Mouse (Mus musculus) lung, embryonic 14.5 days (tissue): ENCODE results near the gene Cfap69. TPM values are rescaled to one million over a fixed set of nuclear protein-coding genes. Genes with fewer than 3 reads are reported as not detected.
A peak's percentile ranks its signal among the peaks of the same experiment; 100 is the strongest.

Experiments used
- ATAC-seq: fragments of 200-750 bp; cut with Nextera tagmentation; 2 replicates; pipeline ENCODE4 v1.8.0; 2017; ENCODE audit warnings: mild to moderate bottlenecking, moderate TSS enrichment, moderate library complexity; ENCODE audit not compliant: insufficient read depth
- DNase-seq: peaks from one replicate; pipeline ENCODE4 v3.0.0-alpha.2; 2015
- H3K27ac ChIP-seq: fragments of 300-500 bp; sonication (generic); 2 replicates; pipeline ENCODE4 v1.5.1; 2014; ENCODE audit warnings: low read depth, mild to moderate bottlenecking, moderate library complexity
- H3K27me3 ChIP-seq: fragments of 300-500 bp; sonication (generic); 2 replicates; pipeline ENCODE4 v1.6.1; 2014; ENCODE audit warnings: low read length, control low read depth; ENCODE audit not compliant: insufficient read depth
- H3K36me3 ChIP-seq: fragments of 300-500 bp; sonication (generic); 2 replicates; pipeline ENCODE4 v1.6.1; 2014; ENCODE audit warnings: control low read depth; ENCODE audit not compliant: insufficient read depth
- H3K4me1 ChIP-seq: fragments of 300-500 bp; sonication (generic); 2 replicates; pipeline ENCODE4 v1.6.1; 2014; ENCODE audit warnings: antibody characterized with exemption, control low read depth; ENCODE audit not compliant: insufficient read depth
- H3K4me2 ChIP-seq: fragments of 300-500 bp; sonication (generic); 2 replicates; pipeline ENCODE4 v1.6.1; 2014; ENCODE audit warnings: mild to moderate bottlenecking
- H3K4me3 ChIP-seq: fragments of 300-500 bp; sonication (generic); 2 replicates; pipeline ENCODE4 v1.5.1; 2014; ENCODE audit warnings: low read depth, low read length
- H3K9ac ChIP-seq: fragments of 300-500 bp; sonication (generic); 2 replicates; pipeline ENCODE4 v1.6.1; 2014
- H3K9me3 ChIP-seq: fragments of 300-500 bp; sonication (generic); 2 replicates; pipeline ENCODE4 v1.6.1; 2016; ENCODE audit warnings: low read depth, low read length, control low read depth
- CTCF ChIP-seq: IDR thresholded peaks from 2 replicates; pipeline ENCODE4 v1.5.1; 2016; ENCODE audit warnings: antibody characterized with exemption, low read depth
- WGBS: fragments of 180-500 bp; shearing (Covaris S2); extraction: QIAGEN DNeasy Blood & Tissue Kit; methylation state at CpG from one replicate; pipeline ENCODE4 v1.1.7; 2014; 5-methylcytosine and 5-hydroxymethylcytosine counted together
- polyA plus RNA-seq: library from polyadenylated mRNA; unstranded; fragments of >200 nt; fragmentation: Nextera tagmentation; extraction: Ambion mirVana; gene quantifications from 2 replicates; pipeline ENCODE4 v1.2.1, GENCODE M21; 2014

The Cfap69 gene
- polyA plus RNA-seq, result 3.1 and 4.3 TPM in 2 replicates

GRCm38 (mm10) chr5:5663655-5664370 is at the start of gene Cfap69:
TSS of gene Cfap69 (minus strand) at chr5:5664239.
- under 1% methylated on average over 48 of the region's 48 CpGs for WGBS
- H3K9ac ChIP-seq, result peak within 1 kb of the TSS; percentile 57

GRCm38 (mm10) chr5:5711032-5711431 is 47.0 kb upstream of the Cfap69 start:
- no peaks in the 10 kb centered on the region for H3K36me3 ChIP-seq
- DNase-seq (no peak), ATAC-seq (no peak)
- no peaks in the 10 kb centered on the region for H3K27me3 ChIP-seq
- no peak overlapping the region for H3K4me2 ChIP-seq
- no peak for TF ChIP-seq CTCF
- H3K4me3 ChIP-seq, result no peak overlapping the region
- H3K4me1 ChIP-seq, result no peaks in the 10 kb centered on the region
- 74% methylated on average over 4 of the region's 4 CpGs for WGBS
- no peak overlapping the region for H3K9ac ChIP-seq
- H3K9me3 ChIP-seq, result no peaks in the 10 kb centered on the region
- H3K27ac ChIP-seq, result no peak overlapping the region

More at GRCm38 (mm10) chr5:5663655-5664370, at the start of gene Cfap69:
- no peak for TF ChIP-seq CTCF
- ATAC-seq, result peak; percentile 98
- peak within 1 kb of the TSS; percentile 67 for H3K4me3 ChIP-seq
- H3K4me2 ChIP-seq, result peak within 1 kb of the TSS; percentile 99
- no peak within 1 kb of the TSS for H3K27ac ChIP-seq
- H3K36me3 ChIP-seq, result no peaks in the 10 kb centered on the region
- peak; percentile 95 for DNase-seq
- H3K4me1 ChIP-seq, result no peaks in the 10 kb centered on the region
- no peaks in the 10 kb centered on the region for H3K9me3 ChIP-seq
- no peaks in the 10 kb centered on the region for H3K27me3 ChIP-seq

GRCm38 (mm10) chr5:5707341-5708278 is 43.6 kb upstream of the Cfap69 start:
- H3K9me3 ChIP-seq, result no peaks in the 10 kb centered on the region
- H3K36me3 ChIP-seq, result no peaks in the 10 kb centered on the region
- WGBS, result 54% methylated on average over 13 of the region's 13 CpGs
- TF ChIP-seq CTCF, result no peak
- no peak overlapping the region for H3K27ac ChIP-seq
- no peak for DNase-seq
- H3K4me1 ChIP-seq, result no peaks in the 10 kb centered on the region
- no peak for ATAC-seq
- H3K9ac ChIP-seq, result no peak overlapping the region
- no peaks in the 10 kb centered on the region for H3K27me3 ChIP-seq
- H3K4me2 ChIP-seq, result no peak overlapping the region
- H3K4me3 ChIP-seq, result no peak overlapping the region

GRCm38 (mm10) chr5:5705019-5705418 is 41.0 kb upstream of the Cfap69 start:
- no peak overlapping the region for H3K4me3 ChIP-seq
- no peaks in the 10 kb centered on the region for H3K36me3 ChIP-seq
- no peaks in the 10 kb centered on the region for H3K27me3 ChIP-seq
- H3K27ac ChIP-seq, result no peak overlapping the region
- DNase-seq (no peak), ATAC-seq (no peak)
- H3K9me3 ChIP-seq, result no peaks in the 10 kb centered on the region
- 56% methylated on average over 2 of the region's 2 CpGs for WGBS
- no peak for TF ChIP-seq CTCF
- no peaks in the 10 kb centered on the region for H3K4me1 ChIP-seq
- H3K4me2 ChIP-seq, result no peak overlapping the region
- no peak overlapping the region for H3K9ac ChIP-seq

GRCm38 (mm10) chr5:5700386-5700785 is 36.3 kb upstream of the Cfap69 start:
- Histone ChIP-seq H3K4me3 (no peak overlapping the region), H3K9me3 (no peaks in the 10 kb centered on the region), H3K27me3 (no peaks in the 10 kb centered on the region), H3K4me1 (no peaks in the 10 kb centered on the region), H3K27ac (no peak overlapping the region), H3K9ac (no peak overlapping the region), H3K36me3 (no peaks in the 10 kb centered on the region), H3K4me2 (no peak overlapping the region)
- no peak for TF ChIP-seq CTCF
- DNase-seq, result no peak
- no peak for ATAC-seq
- 81% methylated on average over 2 of the region's 2 CpGs for WGBS

- DNase-seq (no peak), ATAC-seq (no peak)
- no peak overlapping the region for H3K27ac ChIP-seq
- no peak overlapping the region for H3K9ac ChIP-seq
- H3K4me1 ChIP-seq, result no peaks in the 10 kb centered on the region
- H3K4me2 ChIP-seq, result no peak overlapping the region
- TF ChIP-seq CTCF, result no peak
- H3K9me3 ChIP-seq, result no peaks in the 10 kb centered on the region
- H3K4me3 ChIP-seq, result no peak overlapping the region
- WGBS, result 46% methylated on average over 3 of the region's 3 CpGs
- H3K36me3 ChIP-seq, result no peaks in the 10 kb centered on the region
- no peaks in the 10 kb centered on the region for H3K27me3 ChIP-seq
Measured at GRCm38 (mm10) chr5:5698830-5699229, 34.8 kb upstream of the Cfap69 start.

- Histone ChIP-seq H3K27me3 (0 out of 2 replicates have a peak, but pooled peaks cover 3% of the 10 kb centered on the region), H3K4me3 (no peak overlapping the region), H3K9me3 (no peaks in the 10 kb centered on the region), H3K4me1 (no peaks in the 10 kb centered on the region), H3K27ac (no peak overlapping the region), H3K9ac (no peak overlapping the region), H3K4me2 (no peak overlapping the region), H3K36me3 (no peaks in the 10 kb centered on the region)
- WGBS, result 74% methylated on average over 5 of the region's 5 CpGs
- DNase-seq, result no peak
- no peak for ATAC-seq
- no peak for TF ChIP-seq CTCF
Measured at GRCm38 (mm10) chr5:5695401-5695942, 31.4 kb upstream of the Cfap69 start.
